Mouse (Mus musculus) monocyte, adult 59 days (primary cell): ENCODE data around the gene Psg26. TPM values are rescaled to one million over a fixed set of nuclear protein-coding genes. Genes with fewer than 3 reads are reported as not detected.

ENCODE experiments used
- total RNA-seq, 2 experiments: library from RNA; stranded (reverse); gene quantifications; one replicate each; pipeline ENCODE4 v1.2.4; 2023

Psg26 gene
- not detected for total RNA-seq

GRCm38 (mm10) chr7:18484077-18484476 lies at the start of gene Psg26:
Psg26 (minus strand) TSS chr7:18484177.

DNA sequence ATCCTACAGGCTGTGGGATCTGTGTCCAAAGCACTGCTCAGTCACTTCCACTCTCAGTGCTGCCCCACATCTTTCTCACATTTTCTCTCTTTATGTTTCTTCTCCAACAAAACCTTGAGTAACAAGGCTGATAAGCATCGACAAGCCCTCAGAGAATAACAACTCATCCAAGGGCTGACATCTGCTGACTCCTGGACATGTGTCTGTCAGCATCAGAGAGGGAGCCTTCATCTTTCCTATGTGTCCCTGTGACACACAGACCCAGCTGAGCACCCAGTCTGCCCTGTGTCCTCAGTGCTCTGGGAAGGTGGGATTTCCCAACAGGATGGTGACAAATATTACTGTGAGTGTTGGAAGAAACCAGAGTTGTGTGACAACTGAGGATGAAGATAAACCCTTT lies 48.2 kb upstream of the Psg26 start, which contains the start of gene Psg25:
TSS of gene Psg25 (minus strand) at position 101 of the 400 bp plus-strand sequence.

DNA sequence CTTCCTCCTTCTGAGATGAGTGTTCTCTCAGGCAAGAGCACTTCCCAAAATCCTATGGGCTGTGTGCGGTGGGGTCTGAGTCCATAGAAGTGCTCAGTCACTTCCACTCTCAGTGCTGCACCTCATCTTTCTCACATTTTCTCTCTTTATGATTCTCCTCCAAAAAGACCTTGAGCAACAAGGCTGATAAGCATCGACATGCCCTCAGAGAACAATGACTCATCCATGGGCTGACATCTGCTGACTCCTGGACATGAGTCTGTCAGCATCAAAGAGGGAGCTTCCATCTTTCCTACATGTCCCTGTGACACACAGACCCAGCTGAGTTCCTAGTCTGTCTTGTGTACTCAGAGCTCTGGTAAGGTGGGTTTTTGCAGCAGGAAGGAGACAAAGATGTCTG lies 52.0 kb downstream of the Psg26 start, which contains the start of gene Psg28:
TSS of gene Psg28 (minus strand) at position 101 of the 400 bp plus-strand sequence.

Other genes with a start within 250 kb of the Psg26 start
- not detected for gene Mill1, start 238.8 kb downstream of the Psg26 start, total RNA-seq
- gene Psg18, start 129.2 kb downstream of the Psg26 start, total RNA-seq = not detected
- not detected for gene Psg28, start 52.1 kb downstream of the Psg26 start, total RNA-seq
- gene Psg25, start 48.1 kb upstream of the Psg26 start, total RNA-seq = not detected
- not detected for gene Psg27, start 83.1 kb upstream of the Psg26 start, total RNA-seq
- not detected for gene Psg23, start 132.3 kb upstream of the Psg26 start, total RNA-seq
- gene Psg21, start 172.5 kb upstream of the Psg26 start, total RNA-seq = not detected
- gene Psg20, start 202.0 kb upstream of the Psg26 start, total RNA-seq = not detected
- gene Psg22, start 233.9 kb upstream of the Psg26 start, total RNA-seq = not detected